Mouse (Mus musculus): ENCODE measurements around the gene Llcfc1.

GRCm38 (mm10) chr6:41676530-41676929, 7.7 kb upstream of the Llcfc1 start:
- TF ChIP-seq TCF3 (IDR thresholded peaks at IDR 0.05; ENCODE audit: insufficient read length, low read depth) (no peak), REST (IDR thresholded peaks at IDR 0.05; ENCODE audit: insufficient read depth, insufficient read length) (no peak), POLR2A (IDR thresholded peaks at IDR 0.05; ENCODE audit: insufficient read length, low read depth) (no peak), SRF (IDR thresholded peaks at IDR 0.05; ENCODE audit: control insufficient read depth, insufficient read length, low read depth) (no peak), CEBPB (IDR thresholded peaks at IDR 0.05; ENCODE audit: insufficient read depth, poor library complexity, severe bottlenecking) (no peak), MYOD1 (IDR thresholded peaks at IDR 0.05; ENCODE audit: control insufficient read depth in 1 of 3, insufficient read length in 2 of 3, low read depth in 2 of 3) (no peak), TCF12 (IDR thresholded peaks at IDR 0.05; ENCODE audit: insufficient read depth, poor library complexity, severe bottlenecking) (no peak), E2F4 (IDR thresholded peaks at IDR 0.05; ENCODE audit: insufficient read depth) (no peak), USF1 (IDR thresholded peaks at IDR 0.05; ENCODE audit: low read depth) (no peak), MAX (IDR thresholded peaks at IDR 0.05; ENCODE audit: low read depth) (no peak), MYOG (IDR thresholded peaks at IDR 0.05; ENCODE audit: control insufficient read depth in 1 of 3, insufficient read depth in 1 of 3, insufficient read length in 2 of 3, low read depth in 2 of 3) (no peak)

Data from myocyte (in vitro differentiated cells).